Mouse (Mus musculus): Measurements from ENCODE around the gene BC016579.

DNA sequence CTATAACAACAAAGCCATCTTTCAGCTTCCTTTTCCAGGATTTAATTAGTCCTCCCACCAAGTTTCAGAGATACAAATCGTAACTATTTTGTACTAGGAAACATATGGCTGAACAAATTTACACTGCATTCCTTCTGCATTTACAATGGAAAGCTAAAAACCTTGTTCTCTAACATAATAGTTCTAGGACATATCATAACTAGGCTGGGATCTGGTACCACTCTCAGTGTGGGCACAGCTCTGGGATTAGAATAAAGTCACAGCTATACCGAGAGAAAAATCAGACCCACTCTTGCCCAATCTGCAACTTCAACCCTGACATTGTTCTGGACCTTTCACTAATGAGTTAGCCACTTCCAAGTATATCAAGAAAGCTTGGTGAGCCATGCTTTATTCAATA is 18.0 kb downstream of the BC016579 start:
- TF ChIP-seq CTCF (IDR thresholded peaks at IDR 0.05; ENCODE audit: borderline replicate concordance, insufficient read depth, low read depth, low read length) (no peak), POLR2A (IDR thresholded peaks at IDR 0.05; ENCODE audit: borderline replicate concordance, insufficient read depth, low read length) (no peak)

Measured in cerebellum, adult 2 months (tissue).